Mouse (Mus musculus) lung, embryonic 15.5 days (tissue): ENCODE data around the gene Patz1. TPM values are rescaled to one million over a fixed set of nuclear protein-coding genes. Genes with fewer than 3 reads are reported as not detected.
A peak's percentile ranks its signal among the peaks of the same experiment; 100 is the strongest.

ENCODE experiments used
- ATAC-seq: fragments of 200-750 bp; cut with Nextera tagmentation; 2 replicates; pipeline ENCODE4 v1.8.0; 2017; ENCODE audit warnings: moderate number of reproducible peaks, borderline replicate concordance; ENCODE audit not compliant: low FRiP score, low TSS enrichment; ENCODE audit errors: extremely low read depth
- H3K27ac ChIP-seq: fragments of 300-500 bp; sonication (generic); 2 replicates; pipeline ENCODE4 v1.5.1; 2015; ENCODE audit warnings: moderate library complexity, mild to moderate bottlenecking, inconsistent platforms
- H3K27me3 ChIP-seq: fragments of 300-500 bp; sonication (generic); 2 replicates; pipeline ENCODE4 v1.6.1; 2015; ENCODE audit warnings: inconsistent platforms
- H3K36me3 ChIP-seq: fragments of 300-500 bp; sonication (generic); 2 replicates; pipeline ENCODE4 v1.6.1; 2015; ENCODE audit warnings: inconsistent platforms
- H3K4me1 ChIP-seq: fragments of 300-500 bp; sonication (generic); 2 replicates; pipeline ENCODE4 v1.6.1; 2015; ENCODE audit warnings: inconsistent platforms
- H3K4me2 ChIP-seq: fragments of 300-500 bp; sonication (generic); 2 replicates; pipeline ENCODE4 v1.6.1; 2015; ENCODE audit warnings: inconsistent platforms, mild to moderate bottlenecking, moderate library complexity
- H3K4me3 ChIP-seq: fragments of 300-500 bp; sonication (generic); 2 replicates; pipeline ENCODE4 v1.5.1; 2015; ENCODE audit warnings: mild to moderate bottlenecking, inconsistent platforms
- H3K9ac ChIP-seq: fragments of 300-500 bp; sonication (generic); 2 replicates; pipeline ENCODE4 v1.6.1; 2015; ENCODE audit warnings: inconsistent platforms
- H3K9me3 ChIP-seq: fragments of 300-500 bp; sonication (generic); 2 replicates; pipeline ENCODE4 v1.6.1; 2016; ENCODE audit warnings: inconsistent platforms
- WGBS: fragments of 180-500 bp; shearing (Covaris S2); methylation state at CpG from one replicate; pipeline ENCODE4 v1.1.7; 2015; 5-methylcytosine and 5-hydroxymethylcytosine counted together
- polyA plus RNA-seq: library from polyadenylated mRNA; unstranded; fragments of >200 nt; fragmentation: Nextera tagmentation; extraction: Ambion mirVana; gene quantifications from 2 replicates; pipeline ENCODE4 v1.2.1, GENCODE M21; 2015

Patz1 gene
- polyA plus RNA-seq, 1 experiment from 2014 or later: 52.7 TPM

DNA sequence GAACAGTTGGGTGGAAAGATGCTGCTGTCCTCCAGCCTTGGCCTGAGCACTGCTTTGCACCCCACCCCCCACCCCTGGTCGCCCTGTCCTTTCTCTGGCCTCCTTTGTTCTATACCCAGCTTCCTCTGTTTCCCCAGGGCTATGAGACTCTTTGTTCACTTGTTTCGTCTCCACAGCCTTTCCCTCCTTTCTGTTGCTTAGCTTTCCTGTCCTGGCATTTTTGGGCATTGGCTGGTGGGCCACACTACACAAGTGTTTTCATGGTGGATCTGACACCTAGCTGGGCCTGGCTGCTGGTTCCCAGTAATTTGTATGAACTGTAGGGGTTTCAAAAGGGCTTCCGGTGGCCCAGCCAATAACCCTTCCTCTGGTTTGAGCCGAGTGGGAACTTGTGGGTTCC, 4.7 kb downstream of the Patz1 start:
- peak overlapping the region; percentile 100 for H3K27ac ChIP-seq
- peaks cover 52% of the 10 kb centered on the region for H3K36me3 ChIP-seq
- H3K9me3 ChIP-seq: no peaks in the 10 kb centered on the region
- WGBS: 37% methylated on average over 4 of the region's 4 CpGs
- peaks cover 43% of the 10 kb centered on the region for H3K4me1 ChIP-seq
- H3K4me2 ChIP-seq: peak overlapping the region; percentile 96
- H3K27me3 ChIP-seq: no peaks in the 10 kb centered on the region
- ATAC-seq: no peak
- peak overlapping the region; percentile 99 for H3K9ac ChIP-seq
- peak overlapping the region; percentile 90 for H3K4me3 ChIP-seq

DNA sequence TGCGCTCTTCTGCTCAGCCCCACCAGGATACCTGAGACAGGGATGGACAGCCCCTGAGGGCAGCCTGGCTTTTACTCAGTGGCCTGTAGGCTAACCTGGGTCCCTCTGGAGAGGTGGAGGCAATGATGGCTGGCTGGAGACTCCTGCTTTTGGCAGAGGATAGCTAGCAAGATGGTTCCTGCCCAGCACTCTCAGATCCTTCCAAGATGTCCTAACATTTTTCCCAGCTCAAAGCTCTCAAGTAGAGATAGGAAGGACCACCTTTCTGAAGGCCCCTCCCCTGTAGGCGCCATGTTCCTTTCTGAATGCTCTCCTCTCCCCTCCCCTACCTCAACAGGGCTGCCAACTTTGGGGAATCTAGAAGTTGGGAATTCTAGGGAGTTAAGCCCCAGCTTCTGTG, 6.0 kb downstream of the Patz1 start:
- Histone ChIP-seq H3K27ac (no peak overlapping the region), H3K27me3 (no peaks in the 10 kb centered on the region), H3K9me3 (no peaks in the 10 kb centered on the region), H3K36me3 (peaks cover 65% of the 10 kb centered on the region), H3K4me3 (no peak overlapping the region), H3K9ac (no peak overlapping the region), H3K4me1 (peaks cover 42% of the 10 kb centered on the region), H3K4me2 (no peak overlapping the region; the same call in 1 of the 2 replicates)
- WGBS: 94% methylated on average over 2 of the region's 2 CpGs
- ATAC-seq: no peak

DNA sequence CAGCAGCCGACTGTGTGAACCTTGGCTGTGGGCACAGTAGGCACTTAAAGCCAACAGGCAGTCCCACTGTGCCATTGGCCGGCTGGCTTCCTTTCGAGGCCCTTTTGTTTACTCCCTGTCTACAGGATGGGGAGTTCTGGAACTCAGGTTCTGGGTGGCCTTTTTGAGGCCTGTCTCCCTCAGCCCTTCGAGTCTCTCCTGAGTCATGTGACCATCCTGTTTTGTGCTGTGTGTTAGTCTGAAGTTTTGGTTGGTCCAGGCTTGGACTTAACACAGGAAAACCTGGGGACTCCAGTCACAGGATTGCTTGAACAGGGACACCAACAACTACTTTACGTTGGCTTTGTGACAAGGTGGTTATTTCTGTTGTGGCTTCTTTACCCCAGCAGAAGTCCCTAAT, 7.4 kb downstream of the Patz1 start:
- Histone ChIP-seq H3K36me3 (peaks cover 77% of the 10 kb centered on the region), H3K4me1 (peaks cover 42% of the 10 kb centered on the region), H3K27me3 (no peaks in the 10 kb centered on the region), H3K4me2 (no peak overlapping the region), H3K27ac (no peak overlapping the region), H3K9ac (no peak overlapping the region), H3K4me3 (no peak overlapping the region), H3K9me3 (no peaks in the 10 kb centered on the region)
- 44% methylated on average over 5 of the region's 5 CpGs for WGBS
- ATAC-seq: no peak

DNA sequence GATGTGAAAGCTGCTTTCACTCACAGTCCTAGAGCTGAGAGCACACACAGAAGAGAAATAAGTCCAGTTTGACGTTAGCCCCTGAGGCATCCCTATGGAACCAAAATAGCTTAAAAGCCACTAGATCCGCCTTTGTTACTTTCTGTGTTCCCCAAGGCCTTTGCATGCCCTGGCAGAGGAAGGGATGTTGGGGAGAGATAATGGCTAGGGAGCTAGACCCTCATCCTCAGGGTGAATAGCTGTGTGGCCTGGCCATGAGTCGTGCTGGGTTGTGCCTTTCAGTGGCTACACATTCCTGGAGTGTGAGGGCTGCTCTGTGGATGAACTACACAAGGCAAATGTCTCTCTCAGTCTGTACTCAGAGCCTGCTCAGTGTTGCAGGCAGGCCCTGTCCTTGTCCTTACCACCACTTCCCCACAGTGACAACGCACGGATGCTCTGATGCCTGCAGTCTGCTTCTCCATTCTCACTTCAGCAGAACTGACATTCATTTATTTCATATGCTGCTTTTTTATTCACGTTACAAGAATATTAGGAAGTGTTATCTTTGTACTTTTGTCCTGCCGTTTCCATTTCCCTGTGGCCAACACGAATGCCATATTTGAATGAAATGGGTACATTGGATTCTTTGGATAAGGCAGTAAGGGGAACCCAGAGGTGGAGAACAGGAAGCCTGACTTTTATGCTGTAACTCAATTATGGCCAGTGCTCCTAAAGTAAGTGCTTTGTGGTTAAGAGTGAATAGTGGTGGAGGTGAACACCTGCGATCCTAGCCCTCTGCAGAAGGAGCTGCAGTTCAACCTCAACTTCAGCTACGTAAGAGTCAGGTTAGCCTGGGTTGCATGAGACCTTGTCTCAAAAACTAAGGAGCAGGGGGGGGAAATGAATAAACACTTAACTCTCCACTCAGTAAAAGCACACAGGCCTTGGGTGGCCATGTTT, 9.5 kb downstream of the Patz1 start:
- H3K4me3 ChIP-seq: no peak overlapping the region

DNA sequence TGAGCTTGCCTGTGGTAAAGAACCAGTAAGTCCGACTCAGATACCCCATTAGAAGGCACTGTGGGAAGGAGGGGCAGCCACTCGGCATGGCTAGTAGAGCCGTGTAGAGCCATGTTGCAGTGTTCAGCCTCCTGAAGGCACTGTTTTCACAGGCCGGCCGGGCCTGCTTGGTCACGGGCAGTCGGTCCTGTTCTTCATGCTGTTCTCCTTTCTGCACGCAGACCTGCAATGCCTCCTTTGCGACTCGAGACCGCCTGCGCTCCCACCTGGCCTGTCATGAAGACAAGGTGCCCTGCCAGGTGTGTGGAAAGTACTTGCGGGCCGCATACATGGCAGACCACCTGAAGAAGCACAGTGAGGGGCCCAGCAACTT, 10.1 kb downstream of the Patz1 start:
- 88% methylated on average over 14 of the region's 14 CpGs for WGBS
- H3K36me3 ChIP-seq: peaks cover 98% of the 10 kb centered on the region
- peaks cover 47% of the 10 kb centered on the region for H3K4me1 ChIP-seq

More for the DNA sequence above, 9.5 kb downstream of the Patz1 start:
- Histone ChIP-seq H3K4me2 (no peak overlapping the region), H3K9me3 (no peaks in the 10 kb centered on the region), H3K27ac (no peak overlapping the region), H3K36me3 (peaks cover 98% of the 10 kb centered on the region), H3K27me3 (no peaks in the 10 kb centered on the region), H3K4me1 (peaks cover 51% of the 10 kb centered on the region), H3K9ac (no peak overlapping the region)
- WGBS: 81% methylated on average over 10 of the region's 10 CpGs
- ATAC-seq: no peak

DNA sequence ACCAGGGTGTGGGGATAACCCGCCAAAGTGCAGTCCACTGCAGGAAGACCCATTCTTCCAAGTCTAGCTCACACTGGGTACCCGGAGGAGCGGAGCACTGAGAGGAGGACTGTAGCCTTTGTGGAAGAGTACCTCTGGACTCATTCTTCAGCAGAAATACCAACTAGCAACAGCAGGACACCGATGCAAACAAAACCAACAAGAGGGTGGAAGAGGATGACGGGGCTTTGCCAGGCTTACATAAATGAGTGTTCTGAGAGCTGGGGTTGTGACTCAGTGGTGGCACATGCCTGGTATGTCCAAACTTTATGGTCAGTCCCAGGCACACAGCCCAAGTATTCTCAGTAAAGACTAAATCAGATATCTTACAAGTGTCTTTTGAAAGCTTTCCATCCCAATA, 12.4 kb downstream of the Patz1 start:
- no peak overlapping the region for H3K4me3 ChIP-seq
- H3K9me3 ChIP-seq: no peaks in the 10 kb centered on the region
- H3K4me1 ChIP-seq: peaks cover 28% of the 10 kb centered on the region
- WGBS: over 99% methylated on average over 5 of the region's 5 CpGs
- H3K27ac ChIP-seq: no peak overlapping the region
- ATAC-seq: no peak
- H3K36me3 ChIP-seq: peaks cover 97% of the 10 kb centered on the region
- no peak overlapping the region for H3K9ac ChIP-seq
- H3K27me3 ChIP-seq: no peaks in the 10 kb centered on the region
- no peak overlapping the region for H3K4me2 ChIP-seq

More for the DNA sequence above, 10.1 kb downstream of the Patz1 start:
- Histone ChIP-seq H3K9ac (no peak overlapping the region), H3K4me2 (no peak overlapping the region), H3K27ac (no peak overlapping the region), H3K27me3 (no peaks in the 10 kb centered on the region), H3K4me3 (no peak overlapping the region), H3K9me3 (no peaks in the 10 kb centered on the region)
- no peak for ATAC-seq

DNA sequence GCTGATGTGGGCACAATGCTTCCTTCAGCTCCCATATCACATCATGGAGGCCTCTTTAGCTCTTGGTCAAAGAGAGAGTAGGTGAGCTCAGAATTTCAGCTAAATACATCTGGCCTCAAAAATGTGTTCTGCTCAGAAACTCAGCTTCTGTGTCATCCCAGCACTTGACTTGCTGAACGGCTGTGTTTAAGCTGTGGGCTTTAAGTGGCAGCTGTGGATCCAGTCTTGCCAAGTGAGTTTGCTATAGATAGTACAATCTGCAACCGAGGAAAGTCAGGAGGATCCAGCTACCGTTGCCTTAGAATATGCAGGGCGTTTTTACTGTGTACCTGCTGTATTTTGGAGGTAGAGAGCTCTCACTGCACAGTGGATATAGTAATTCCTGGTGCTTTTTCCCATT, 13.7 kb downstream of the Patz1 start:
- Histone ChIP-seq H3K4me2 (no peak overlapping the region), H3K4me3 (no peak overlapping the region), H3K9me3 (no peaks in the 10 kb centered on the region), H3K27me3 (no peaks in the 10 kb centered on the region), H3K27ac (peak overlapping the region; percentile 72), H3K9ac (no peak overlapping the region), H3K36me3 (peaks cover 96% of the 10 kb centered on the region), H3K4me1 (peaks cover 28% of the 10 kb centered on the region)
- 59% methylated on average over 4 of the region's 4 CpGs for WGBS
- 0 out of 2 replicates have a peak, but pooled peaks have one; percentile 5 for ATAC-seq

DNA sequence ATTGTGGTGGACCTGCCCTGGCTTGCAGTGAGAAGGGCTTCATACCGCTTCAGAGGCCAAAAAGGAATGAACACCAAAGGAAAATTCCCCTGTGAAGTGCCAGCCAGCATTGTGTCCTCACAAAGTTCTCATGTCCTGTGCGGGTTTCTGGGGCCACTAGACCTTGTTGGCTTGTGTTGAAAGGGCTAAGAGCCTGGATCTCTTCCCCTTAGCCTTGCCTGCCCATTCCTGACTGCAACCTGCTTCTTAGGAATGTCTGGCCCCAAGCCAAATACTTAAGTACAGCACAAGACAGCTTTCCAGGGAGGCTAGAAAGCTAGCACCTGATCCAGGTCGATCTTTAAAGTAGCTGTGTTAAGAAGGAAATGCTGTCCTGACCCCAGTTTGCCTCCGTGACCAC, 14.1 kb downstream of the Patz1 start:
- ATAC-seq: peak; percentile 60; the same call in 1 of the 2 replicates
- Histone ChIP-seq H3K27me3 (no peaks in the 10 kb centered on the region), H3K27ac (peak overlapping the region; percentile 72), H3K4me2 (no peak overlapping the region), H3K4me3 (no peak overlapping the region), H3K9ac (no peak overlapping the region), H3K4me1 (peaks cover 25% of the 10 kb centered on the region), H3K36me3 (peaks cover 96% of the 10 kb centered on the region), H3K9me3 (no peaks in the 10 kb centered on the region)
- WGBS: 52% methylated on average over 4 of the region's 4 CpGs

DNA sequence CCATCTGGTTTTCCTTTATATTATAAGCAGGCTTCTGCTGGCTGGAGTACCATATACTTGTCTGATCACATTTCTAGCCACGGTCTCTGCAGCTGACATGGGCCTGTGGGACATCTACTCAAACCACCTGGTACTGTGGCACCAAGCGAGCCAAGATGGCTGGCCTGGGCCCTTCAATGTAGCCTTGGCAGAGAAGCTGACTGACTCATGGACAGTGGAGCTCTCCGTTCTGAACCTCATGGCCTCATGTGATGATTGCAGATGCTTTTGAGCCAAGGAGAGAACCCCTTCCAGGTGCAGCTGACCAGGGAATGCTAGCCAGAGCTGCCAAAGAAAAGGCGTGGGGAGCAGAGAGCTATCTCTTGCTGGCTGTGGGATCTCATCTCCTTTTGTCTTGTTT, 17.1 kb downstream of the Patz1 start:
- Histone ChIP-seq H3K27ac (no peak overlapping the region), H3K4me2 (no peak overlapping the region), H3K36me3 (peaks cover 98% of the 10 kb centered on the region), H3K9ac (no peak overlapping the region), H3K27me3 (no peaks in the 10 kb centered on the region), H3K4me3 (no peak overlapping the region), H3K4me1 (peaks cover 23% of the 10 kb centered on the region), H3K9me3 (no peaks in the 10 kb centered on the region)
- no peak; the same call in 1 of the 2 replicates for ATAC-seq
- 92% methylated on average over 4 of the region's 4 CpGs for WGBS

DNA sequence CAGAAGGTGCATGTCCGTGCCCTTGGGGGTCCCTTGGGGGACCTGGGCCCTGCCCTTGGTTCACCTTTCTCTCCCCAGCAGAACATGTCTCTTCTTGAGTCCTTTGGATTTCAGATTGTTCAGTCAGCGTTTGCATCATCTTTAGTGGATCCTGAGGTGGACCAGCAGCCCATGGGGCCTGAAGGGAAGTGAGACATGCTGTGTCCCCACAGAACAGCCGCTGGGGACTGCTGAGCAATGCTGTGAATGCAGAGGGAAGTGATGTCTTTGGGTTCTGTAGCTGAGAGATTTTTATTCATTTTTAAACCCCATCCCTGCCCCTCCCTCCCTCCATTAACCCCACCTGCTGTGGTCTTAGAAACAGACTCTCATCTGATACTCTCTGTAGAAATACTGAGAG, 19.2 kb downstream of the Patz1 start:
- Histone ChIP-seq H3K27me3 (no peaks in the 10 kb centered on the region), H3K4me1 (0 out of 2 replicates have a peak, but pooled peaks cover 5% of the 10 kb centered on the region), H3K9ac (no peak overlapping the region), H3K4me2 (no peak overlapping the region), H3K4me3 (no peak overlapping the region), H3K36me3 (peaks cover 91% of the 10 kb centered on the region), H3K27ac (no peak overlapping the region), H3K9me3 (no peaks in the 10 kb centered on the region)
- WGBS: 82% methylated on average over 3 of the region's 3 CpGs
- ATAC-seq: no peak

DNA sequence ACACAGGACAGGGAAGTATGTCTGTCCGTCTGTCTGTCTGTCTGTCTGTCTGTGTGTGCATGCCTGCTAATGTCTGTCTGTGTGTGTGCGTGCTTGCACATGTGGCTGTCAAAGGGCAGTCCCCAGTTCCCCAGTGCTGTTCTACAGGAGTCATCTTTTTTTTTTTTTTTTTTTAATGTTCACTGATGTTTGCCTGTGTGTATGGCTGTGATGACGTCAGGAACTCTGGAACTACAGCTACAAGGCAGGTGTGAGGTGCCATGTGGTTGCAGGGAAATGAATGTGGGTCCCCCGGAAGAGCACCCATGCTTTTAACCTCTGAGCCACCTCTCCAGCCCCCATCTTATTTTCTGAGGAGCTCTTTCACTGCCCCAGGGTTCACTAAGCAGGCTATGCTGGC, 21.2 kb downstream of the Patz1 start:
- H3K27me3 ChIP-seq: no peaks in the 10 kb centered on the region
- no peak overlapping the region for H3K9ac ChIP-seq

DNA sequence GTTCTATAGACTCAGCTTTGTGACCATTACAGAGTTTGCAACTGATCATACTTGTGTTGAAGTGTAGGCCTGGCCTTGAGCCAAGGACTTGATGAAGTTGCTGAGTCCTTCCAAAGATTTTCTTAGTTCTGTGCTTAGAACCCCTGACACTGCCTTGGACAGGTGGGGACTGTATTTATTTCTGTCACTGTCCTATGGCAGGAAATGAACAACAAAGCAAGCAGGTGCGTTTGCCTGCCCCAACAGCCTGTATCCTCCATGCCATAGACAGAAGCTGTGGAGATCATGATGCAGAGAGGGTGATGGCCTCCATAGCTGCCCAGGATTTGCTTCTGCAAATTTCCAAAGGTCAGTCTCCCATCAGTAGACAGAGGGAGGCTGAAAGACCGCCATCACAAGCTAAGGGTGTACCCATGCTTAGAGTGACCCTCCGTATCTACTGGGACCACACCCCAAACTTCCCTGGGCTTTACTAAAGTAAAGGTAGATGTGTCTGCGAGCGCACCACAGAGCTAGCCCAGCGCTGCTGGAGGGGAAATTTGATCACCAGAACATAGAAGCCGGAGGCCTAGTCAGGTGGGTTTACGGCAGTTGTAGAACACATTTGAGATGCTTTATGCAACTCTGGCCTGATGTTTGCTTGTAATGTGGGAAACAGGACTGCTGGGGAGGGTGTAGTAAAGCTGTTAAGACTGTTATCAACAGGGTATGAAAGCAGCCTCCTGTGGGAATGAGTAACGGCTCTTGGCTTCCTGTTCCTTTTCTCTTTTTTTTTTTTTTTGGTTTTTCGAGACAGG, 22.3 kb downstream of the Patz1 start:
- Histone ChIP-seq H3K27ac (no peak overlapping the region), H3K36me3 (peaks cover 61% of the 10 kb centered on the region), H3K27me3 (no peaks in the 10 kb centered on the region), H3K9me3 (no peaks in the 10 kb centered on the region), H3K9ac (no peak overlapping the region), H3K4me1 (no peaks in the 10 kb centered on the region), H3K4me2 (no peak overlapping the region), H3K4me3 (no peak overlapping the region)
- 75% methylated on average over 10 of the region's 10 CpGs for WGBS
- ATAC-seq: no peak

More for the DNA sequence above, 21.2 kb downstream of the Patz1 start:
- 89% methylated on average over 4 of the region's 4 CpGs for WGBS
- Histone ChIP-seq H3K4me3 (no peak overlapping the region), H3K4me2 (no peak overlapping the region), H3K4me1 (no peaks in the 10 kb centered on the region), H3K9me3 (no peaks in the 10 kb centered on the region), H3K36me3 (peaks cover 72% of the 10 kb centered on the region), H3K27ac (no peak overlapping the region)
- ATAC-seq: no peak
